Mouse (Mus musculus) hindbrain, embryonic 16.5 days (tissue): ENCODE data around the gene Ssr2. TPM values are rescaled to one million over a fixed set of nuclear protein-coding genes. Genes with fewer than 3 reads are reported as not detected.

ENCODE experiments used
- ATAC-seq: fragments of 200-750 bp; cut with Nextera tagmentation; 2 replicates; pipeline ENCODE4 v1.8.0; 2017; ENCODE audit warnings: moderate TSS enrichment, moderate library complexity
- H3K27ac ChIP-seq: fragments of 300-500 bp; sonication (generic); 2 replicates; pipeline ENCODE4 v1.5.1; 2014; ENCODE audit warnings: low read depth, mild to moderate bottlenecking, control low read depth, low read length, moderate library complexity
- H3K27me3 ChIP-seq: fragments of 300-500 bp; sonication (generic); replicated peaks from 2 replicates; pipeline ENCODE4 v1.6.1; 2014; ENCODE audit warnings: low read length; ENCODE audit not compliant: control insufficient read depth, insufficient read depth
- H3K36me3 ChIP-seq: fragments of 300-500 bp; sonication (generic); 2 replicates; pipeline ENCODE4 v1.6.1; 2014; ENCODE audit warnings: mild to moderate bottlenecking, low read length, moderate library complexity, mixed read lengths; ENCODE audit not compliant: control insufficient read depth, insufficient read depth
- H3K4me1 ChIP-seq: fragments of 300-500 bp; sonication (generic); 2 replicates; pipeline ENCODE4 v1.6.1; 2014; ENCODE audit warnings: low read depth, low read length; ENCODE audit not compliant: control insufficient read depth, insufficient read depth
- H3K4me2 ChIP-seq: fragments of 300-500 bp; sonication (generic); 2 replicates; pipeline ENCODE4 v1.6.1; 2014; ENCODE audit warnings: mild to moderate bottlenecking, low read length, control low read depth, moderate library complexity
- H3K4me3 ChIP-seq: fragments of 300-500 bp; sonication (generic); 2 replicates; pipeline ENCODE4 v1.5.1; 2014; ENCODE audit warnings: mild to moderate bottlenecking, low read length, control low read depth, moderate library complexity
- H3K9ac ChIP-seq: fragments of 300-500 bp; sonication (generic); 2 replicates; pipeline ENCODE4 v1.6.1; 2014; ENCODE audit warnings: low read depth, mild to moderate bottlenecking, control low read depth, low read length, moderate library complexity
- H3K9me3 ChIP-seq: fragments of 300-500 bp; sonication (generic); 2 replicates; pipeline ENCODE4 v1.6.1; 2014; ENCODE audit warnings: mild to moderate bottlenecking, low read length, moderate library complexity; ENCODE audit not compliant: control insufficient read depth
- WGBS: fragments of 180-500 bp; shearing (Covaris S2); extraction: QIAGEN DNeasy Blood & Tissue Kit; methylation state at CpG from one replicate; pipeline ENCODE4 v1.1.7; 2014; 5-methylcytosine and 5-hydroxymethylcytosine counted together
- polyA plus RNA-seq: library from polyadenylated mRNA; unstranded; fragments of >200 nt; fragmentation: Nextera tagmentation; extraction: Ambion mirVana; gene quantifications from 2 replicates; pipeline ENCODE4 v1.2.1, GENCODE M21; 2015

Ssr2 gene
- polyA plus RNA-seq, 1 experiment from 2014 or later = 133 TPM

DNA sequence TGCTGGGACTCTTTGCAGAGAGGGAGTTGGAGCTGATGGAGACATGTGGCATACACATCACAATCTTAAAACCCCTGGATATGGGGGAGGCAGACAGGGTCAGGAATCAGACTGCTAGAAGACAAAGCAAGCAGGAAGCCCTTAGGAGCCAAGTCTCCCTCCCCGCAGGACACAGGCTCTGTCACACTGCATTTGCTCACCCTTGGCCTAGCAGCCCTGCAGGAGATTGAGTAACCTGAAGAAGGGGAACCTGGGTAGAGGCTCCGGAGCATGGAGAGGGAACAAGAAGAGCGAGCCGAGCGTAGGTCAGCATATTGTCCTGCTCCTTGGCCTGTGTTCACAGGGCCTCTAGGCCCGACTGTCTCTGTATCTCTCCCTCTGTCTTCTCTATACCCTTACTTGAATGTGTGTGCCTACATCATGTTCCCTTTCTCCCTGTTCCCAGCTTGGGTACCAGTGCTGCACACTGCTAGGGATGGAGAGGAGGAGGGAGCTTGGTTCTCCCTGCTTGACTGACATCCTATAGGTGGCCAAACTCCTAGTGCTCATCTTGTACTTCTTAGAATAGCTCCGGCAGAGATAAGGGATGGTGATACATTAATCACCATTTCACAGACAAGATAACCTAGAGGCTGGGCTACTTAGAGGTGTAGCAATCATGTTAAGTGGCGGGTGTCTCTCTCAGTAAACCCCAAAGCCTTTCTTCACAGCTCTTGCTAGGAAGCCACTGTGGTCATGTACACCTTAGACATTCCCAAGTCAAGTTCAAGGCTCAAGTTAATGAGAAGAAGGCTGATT lies 42.6 kb downstream of the Ssr2 start:
- peaks cover 11% of the 10 kb centered on the region for H3K4me1 ChIP-seq
- no peaks in the 10 kb centered on the region for H3K9me3 ChIP-seq
- H3K4me2 ChIP-seq = no peak overlapping the region
- H3K9ac ChIP-seq = no peak overlapping the region
- no peak overlapping the region for H3K4me3 ChIP-seq
- no peaks in the 10 kb centered on the region for H3K36me3 ChIP-seq
- ATAC-seq = no peak
- no peaks in the 10 kb centered on the region for H3K27me3 ChIP-seq
- WGBS = 74% methylated on average over 8 of the region's 8 CpGs
- H3K27ac ChIP-seq = no peak overlapping the region

DNA sequence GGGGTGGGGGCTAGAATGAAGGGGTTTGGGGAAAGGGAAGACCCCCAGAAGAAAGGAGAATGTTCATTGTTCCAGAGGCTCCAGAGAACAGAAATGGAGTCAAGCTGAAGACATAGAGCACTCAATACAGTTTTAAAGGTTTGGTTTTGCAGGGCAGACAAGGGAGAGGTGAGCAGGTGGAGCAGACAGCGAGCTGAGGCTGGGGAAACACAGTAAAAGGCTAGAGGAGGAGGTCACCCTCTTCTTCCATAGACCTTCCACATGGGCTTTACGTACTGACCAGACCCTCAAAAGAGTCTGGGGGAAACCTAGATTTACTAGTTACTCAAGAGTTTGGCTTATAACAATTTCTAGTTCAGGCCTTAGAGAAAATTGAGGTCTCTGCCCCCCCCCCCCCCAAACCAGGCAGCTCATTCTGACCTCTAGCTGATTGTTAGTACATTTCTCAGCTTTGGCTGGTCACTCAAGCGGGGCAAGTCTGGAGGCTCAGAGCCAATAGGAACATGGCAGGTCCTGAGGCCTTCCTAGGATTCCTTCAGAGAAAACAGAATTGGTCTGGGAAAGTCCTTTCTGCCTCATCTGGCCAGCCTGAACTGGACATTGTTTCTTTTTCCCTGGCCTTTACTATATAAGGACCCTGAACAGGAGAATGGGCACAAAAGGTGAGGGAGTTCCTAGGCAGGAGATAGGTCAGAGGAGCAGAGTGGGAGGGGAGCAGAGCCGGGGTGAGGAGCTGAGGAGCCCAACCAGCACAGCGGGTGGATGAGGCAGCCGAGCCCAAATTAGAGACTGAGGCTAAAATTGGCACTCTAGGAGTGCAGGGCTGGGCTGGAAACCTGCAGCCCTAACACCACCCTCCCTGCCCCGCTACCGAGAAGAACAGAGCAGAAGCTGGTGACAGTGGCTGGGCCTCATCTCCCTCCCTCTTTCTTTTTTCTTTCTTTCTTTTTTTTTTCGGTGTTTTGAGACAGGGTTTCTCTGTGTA lies 43.7 kb downstream of the Ssr2 start:
- no peak for ATAC-seq
- no peak overlapping the region for H3K27ac ChIP-seq
- 44% methylated on average over 9 of the region's 9 CpGs for WGBS
- no peak overlapping the region for H3K9ac ChIP-seq
- H3K4me3 ChIP-seq = no peak overlapping the region
- no peak overlapping the region for H3K4me2 ChIP-seq
- peaks cover 18% of the 10 kb centered on the region for H3K4me1 ChIP-seq
- no peaks in the 10 kb centered on the region for H3K9me3 ChIP-seq
- no peaks in the 10 kb centered on the region for H3K36me3 ChIP-seq
- H3K27me3 ChIP-seq = no peaks in the 10 kb centered on the region

DNA sequence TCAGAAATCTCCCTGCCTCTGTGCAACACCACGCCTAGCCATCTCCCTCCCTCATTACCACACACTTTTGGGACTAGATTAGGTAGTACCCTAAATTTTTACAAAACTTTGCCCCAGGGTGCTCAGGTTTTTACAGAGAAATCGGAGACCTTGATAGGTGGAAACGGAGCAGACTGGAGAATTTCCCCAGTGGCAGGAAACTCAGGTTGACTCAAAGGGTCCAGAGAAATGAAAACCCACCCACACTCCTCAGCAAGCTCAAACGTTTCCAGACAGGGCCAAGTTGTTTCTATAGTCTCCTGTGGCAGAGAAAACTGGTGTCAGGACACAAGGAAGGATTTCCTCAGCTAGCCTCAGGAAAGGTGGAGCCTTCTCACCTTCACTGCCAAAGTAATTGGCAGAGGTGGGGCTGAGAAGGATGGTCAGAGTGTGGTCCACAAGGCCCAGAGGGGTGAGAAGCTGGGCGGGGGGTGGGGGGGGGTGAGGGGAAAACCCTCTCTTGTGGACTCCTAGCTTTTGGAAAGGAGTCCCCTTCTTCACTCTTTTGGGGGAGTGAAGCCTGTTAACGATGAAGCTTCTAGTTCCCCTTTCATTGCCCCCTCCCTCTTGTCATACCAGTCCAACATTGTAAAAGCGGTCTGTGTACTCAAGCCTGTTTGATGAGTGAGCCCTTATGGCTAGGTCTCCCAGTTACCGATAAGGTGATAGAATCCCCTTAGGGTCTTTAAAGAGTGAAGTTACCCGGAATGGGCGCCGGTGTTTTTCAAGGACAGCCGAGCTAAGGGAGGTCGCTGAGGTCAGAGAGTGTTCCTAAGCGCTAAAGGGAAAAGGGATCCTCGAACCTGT lies 44.7 kb downstream of the Ssr2 start:
- ATAC-seq = peak; percentile 0; the same call in 1 of the 2 replicates
- no peaks in the 10 kb centered on the region for H3K36me3 ChIP-seq
- H3K27me3 ChIP-seq = no peaks in the 10 kb centered on the region
- WGBS = 15% methylated on average over 15 of the region's 15 CpGs
- H3K27ac ChIP-seq = peak overlapping the region; percentile 95
- peak overlapping the region; percentile 98 for H3K9ac ChIP-seq
- H3K4me1 ChIP-seq = peaks cover 28% of the 10 kb centered on the region
- peak overlapping the region; percentile 90 for H3K4me3 ChIP-seq
- peak overlapping the region; percentile 90 for H3K4me2 ChIP-seq
- H3K9me3 ChIP-seq = no peaks in the 10 kb centered on the region

DNA sequence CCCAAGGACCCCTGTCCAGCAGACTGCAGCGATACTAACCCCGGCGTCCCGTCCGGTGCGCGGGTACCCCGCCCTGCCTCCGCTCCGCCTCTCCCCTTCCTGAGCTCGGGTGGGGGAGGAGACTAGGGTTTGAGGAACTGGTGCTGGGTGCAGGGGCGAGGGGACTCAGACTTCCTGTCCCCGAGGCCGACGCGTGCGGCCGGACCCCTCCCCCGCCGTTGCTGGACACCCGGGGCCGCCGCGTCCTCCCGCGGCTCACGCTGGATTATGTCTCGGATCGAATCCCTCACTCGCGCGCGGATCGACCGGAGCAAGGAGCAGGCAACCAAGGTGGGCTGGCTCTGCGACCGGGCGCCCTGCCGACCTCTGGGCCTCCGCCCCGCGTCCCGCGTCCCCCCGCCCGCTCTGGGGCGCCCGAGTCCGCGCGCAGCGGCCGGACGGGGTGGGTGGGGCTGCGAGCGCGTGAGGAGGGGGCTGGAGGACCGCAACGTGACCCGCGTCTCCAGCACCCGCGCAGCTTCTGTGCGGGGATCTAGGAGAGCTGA lies 45.4 kb downstream of the Ssr2 start:
- peak; percentile 68 for ATAC-seq
- H3K27me3 ChIP-seq = no peaks in the 10 kb centered on the region
- H3K27ac ChIP-seq = peak overlapping the region; percentile 95
- H3K36me3 ChIP-seq = no peaks in the 10 kb centered on the region
- H3K9me3 ChIP-seq = no peaks in the 10 kb centered on the region
- peak overlapping the region; percentile 90 for H3K4me3 ChIP-seq
- peaks cover 30% of the 10 kb centered on the region for H3K4me1 ChIP-seq
- H3K9ac ChIP-seq = peak overlapping the region; percentile 98
- WGBS = under 1% methylated on average over 64 of the region's 64 CpGs
- peak overlapping the region; percentile 90 for H3K4me2 ChIP-seq

- no peaks in the 10 kb centered on the region for H3K27me3 ChIP-seq
- WGBS = under 1% methylated on average over 36 of the region's 36 CpGs
- peak overlapping the region; percentile 95 for H3K27ac ChIP-seq
- no peaks in the 10 kb centered on the region for H3K36me3 ChIP-seq
- H3K4me3 ChIP-seq = peak overlapping the region; percentile 90
- peaks cover 32% of the 10 kb centered on the region for H3K4me1 ChIP-seq
- H3K9me3 ChIP-seq = no peaks in the 10 kb centered on the region
- peak overlapping the region; percentile 98 for H3K9ac ChIP-seq
- peak; percentile 26 for ATAC-seq
- peak overlapping the region; percentile 90 for H3K4me2 ChIP-seq
Measured at GRCm38 (mm10) chr3:88621537-88622112, 45.9 kb downstream of the Ssr2 start.

GRCm38 (mm10) chr3:88622113-88622940 lies 46.7 kb downstream of the Ssr2 start:
- peaks cover 36% of the 10 kb centered on the region for H3K4me1 ChIP-seq
- peak overlapping the region; percentile 90 for H3K4me3 ChIP-seq
- H3K36me3 ChIP-seq = no peaks in the 10 kb centered on the region
- no peaks in the 10 kb centered on the region for H3K9me3 ChIP-seq
- H3K27ac ChIP-seq = peak overlapping the region; percentile 95
- no peaks in the 10 kb centered on the region for H3K27me3 ChIP-seq
- peak overlapping the region; percentile 98 for H3K9ac ChIP-seq
- peak overlapping the region; percentile 90 for H3K4me2 ChIP-seq
- ATAC-seq = peak; percentile 9; the same call in 1 of the 2 replicates
- 0% methylated on average over 24 of the region's 24 CpGs for WGBS

- peaks cover 38% of the 10 kb centered on the region for H3K4me1 ChIP-seq
- peak overlapping the region; percentile 90 for H3K4me3 ChIP-seq
- H3K9me3 ChIP-seq = no peaks in the 10 kb centered on the region
- ATAC-seq = peak; percentile 54
- no peaks in the 10 kb centered on the region for H3K36me3 ChIP-seq
- peak overlapping the region; percentile 95 for H3K27ac ChIP-seq
- no peaks in the 10 kb centered on the region for H3K27me3 ChIP-seq
- 0% methylated on average over 4 of the region's 6 CpGs for WGBS
- H3K4me2 ChIP-seq = peak overlapping the region; percentile 90
- H3K9ac ChIP-seq = peak overlapping the region; percentile 98
Measured at GRCm38 (mm10) chr3:88622941-88623345, 47.3 kb downstream of the Ssr2 start.
